Mouse (Mus musculus): ENCODE measurements at regions not wholly inside any gene's neighbourhood (a gene's known extent, or its start where the extent isn't known, plus 50 kb on each side); places are given as distances from the start of the nearest gene placed in this dataset.

- DNase-seq (ENCODE audit: low spot score in 2 of 2) = no peak
These were observed 245.2 kb downstream of the Sv2b start for GRCm38 (mm10) chr7:75063816-75064215.

GRCm38 (mm10) chr7:75050231-75050630 lies 258.8 kb downstream of the Sv2b start:
- no peak for DNase-seq (ENCODE audit: low spot score in 2 of 2)

- peak in 1 of 2 experiments; percentile 8 for DNase-seq (ENCODE audit: low spot score in 2 of 2)
These were observed 259.3 kb downstream of the Sv2b start for GRCm38 (mm10) chr7:75049751-75050150.

GRCm38 (mm10) chr7:75048822-75049221 lies 260.2 kb downstream of the Sv2b start:
- no peak for DNase-seq (ENCODE audit: low spot score in 2 of 2)

GRCm38 (mm10) chr7:75047827-75048226 lies 261.2 kb downstream of the Sv2b start:
- no peak for DNase-seq (ENCODE audit: low spot score in 2 of 2)

GRCm38 (mm10) chr7:75040871-75041270 lies 268.2 kb downstream of the Sv2b start:
- DNase-seq (ENCODE audit: low spot score in 2 of 2) = no peak

- DNase-seq (ENCODE audit: low spot score in 2 of 2) = no peak
These were observed 282.9 kb downstream of the Sv2b start for GRCm38 (mm10) chr7:75026191-75026590.

GRCm38 (mm10) chr7:75021966-75022365 lies 287.1 kb downstream of the Sv2b start:
- DNase-seq (ENCODE audit: low spot score in 2 of 2) = no peak

GRCm38 (mm10) chr7:75018640-75019039 lies 290.4 kb downstream of the Sv2b start:
- DNase-seq (ENCODE audit: low spot score in 2 of 2) = no peak

GRCm38 (mm10) chr7:75008481-75008880 lies 300.6 kb downstream of the Sv2b start:
- DNase-seq (ENCODE audit: low spot score in 2 of 2) = no peak

GRCm38 (mm10) chr7:74990198-74990597 lies 318.9 kb downstream of the Sv2b start:
- no peak for DNase-seq (ENCODE audit: low spot score in 2 of 2)

GRCm38 (mm10) chr7:74979479-74979878 lies 329.6 kb downstream of the Sv2b start:
- DNase-seq (ENCODE audit: low spot score in 2 of 2) = no peak

- DNase-seq (ENCODE audit: low spot score in 2 of 2) = no peak
These were observed 333.1 kb downstream of the Sv2b start for GRCm38 (mm10) chr7:74975986-74976385.

GRCm38 (mm10) chr7:74974448-74974847 lies 334.6 kb downstream of the Sv2b start:
- DNase-seq (ENCODE audit: low spot score in 2 of 2) = no peak

- no peak for DNase-seq (ENCODE audit: low spot score in 2 of 2)
These were observed 364.5 kb downstream of the Sv2b start for GRCm38 (mm10) chr7:74944421-74945098.

- no peak for DNase-seq (ENCODE audit: low spot score in 2 of 2)
These were observed 366.1 kb downstream of the Sv2b start for GRCm38 (mm10) chr7:74942917-74943316.

GRCm38 (mm10) chr7:74942146-74942545 lies 366.9 kb downstream of the Sv2b start:
- DNase-seq (ENCODE audit: low spot score in 2 of 2) = no peak

- no peak for DNase-seq (ENCODE audit: low spot score in 2 of 2)
These were observed 374.7 kb upstream of the Slco3a1 start for GRCm38 (mm10) chr7:74929142-74929829.

GRCm38 (mm10) chr7:74928226-74928927 lies 373.8 kb upstream of the Slco3a1 start:
- DNase-seq (ENCODE audit: low spot score in 2 of 2) = no peak

GRCm38 (mm10) chr7:74926729-74927128 lies 372.1 kb upstream of the Slco3a1 start:
- no peak for DNase-seq (ENCODE audit: low spot score in 2 of 2)

- no peak for DNase-seq (ENCODE audit: low spot score in 2 of 2)
These were observed 369.6 kb upstream of the Slco3a1 start for GRCm38 (mm10) chr7:74924156-74924555.

- no peak for DNase-seq (ENCODE audit: low spot score in 2 of 2)
These were observed 353.9 kb upstream of the Slco3a1 start for GRCm38 (mm10) chr7:74908311-74908962.
